In genomic region chr5:3873485-3873884, GRCm38 (mm10) we compare ENCODE assay signal across 15 mouse cellular contexts. TPM values are rescaled to one million over a fixed set of nuclear protein-coding genes. Genes with fewer than 3 reads are reported as not detected.
"Had no signal": no experiment of that assay in that cellular context is flagged by ENCODE, and none has a peak within 500 bp of the region (broad histone marks: within the 10 kb centered on the region; RNA-seq: fewer than 3 reads in every experiment).

No protein-coding gene starts in this region.

- H3K4me3 ChIP-seq: limb, embryonic 13.5 days; liver, embryonic 15.5 days; midbrain, embryonic 13.5 days; neural tube, embryonic 15.5 days had no signal

- DNase-seq: kidney, postnatal 36 days; layer of hippocampus, adult 9-11 months; layer of hippocampus, postnatal 36 days; lung, adult 2 months; lung, postnatal 36 days had no signal

- H3K27ac ChIP-seq: limb, embryonic 13.5 days; liver, embryonic 15.5 days; midbrain, embryonic 13.5 days; neural tube, embryonic 15.5 days had no signal

- H3K36me3 ChIP-seq: limb, embryonic 13.5 days; liver, embryonic 15.5 days; midbrain, embryonic 13.5 days; neural tube, embryonic 15.5 days had no signal

- H3K9ac ChIP-seq: limb, embryonic 13.5 days; liver, embryonic 15.5 days; midbrain, embryonic 13.5 days; neural tube, embryonic 15.5 days had no signal

- H3K9me3 ChIP-seq: limb, embryonic 13.5 days; liver, embryonic 15.5 days; midbrain, embryonic 13.5 days; neural tube, embryonic 15.5 days had no signal

- H3K4me1 ChIP-seq: limb, embryonic 13.5 days; liver, embryonic 15.5 days; midbrain, embryonic 13.5 days; neural tube, embryonic 15.5 days had no signal

- H3K27me3 ChIP-seq: limb, embryonic 13.5 days; liver, embryonic 15.5 days; midbrain, embryonic 13.5 days; neural tube, embryonic 15.5 days had no signal

- ATAC-seq: lung, postnatal 0 days; midbrain, embryonic 13.5 days had no signal

- H3K4me2 ChIP-seq: limb, embryonic 13.5 days; liver, embryonic 15.5 days; midbrain, embryonic 13.5 days; neural tube, embryonic 15.5 days had no signal

RNA-seq across cellular contexts. Expression of gene Lrrd1, which starts 28.5 kb away (rescaled TPM):
- total RNA-seq: liver, adult 2 months; midbrain, postnatal 0 days had no signal
- polyA plus RNA-seq: kidney, embryonic 16.5 days; liver, embryonic 15.5 days; lung, postnatal 0 days; midbrain, postnatal 0 days; neural tube, embryonic 11.5 days; stomach, embryonic 16.5 days had no signal
